Mouse (Mus musculus): ENCODE results near the gene Trim38. TPM values are rescaled to one million over a fixed set of nuclear protein-coding genes. Genes with fewer than 3 reads are reported as not detected.
A peak's percentile ranks its signal among the peaks of the same experiment; 100 is the strongest.
"Not testable (repeated sequence)": the region's sequence is repeated elsewhere in the genome, so short reads cannot be mapped to it uniquely, and the experiment has no call there.

Trim38 gene
- polyA plus RNA-seq, 1 experiment from 2014 or later, result 0.11 TPM

DNA sequence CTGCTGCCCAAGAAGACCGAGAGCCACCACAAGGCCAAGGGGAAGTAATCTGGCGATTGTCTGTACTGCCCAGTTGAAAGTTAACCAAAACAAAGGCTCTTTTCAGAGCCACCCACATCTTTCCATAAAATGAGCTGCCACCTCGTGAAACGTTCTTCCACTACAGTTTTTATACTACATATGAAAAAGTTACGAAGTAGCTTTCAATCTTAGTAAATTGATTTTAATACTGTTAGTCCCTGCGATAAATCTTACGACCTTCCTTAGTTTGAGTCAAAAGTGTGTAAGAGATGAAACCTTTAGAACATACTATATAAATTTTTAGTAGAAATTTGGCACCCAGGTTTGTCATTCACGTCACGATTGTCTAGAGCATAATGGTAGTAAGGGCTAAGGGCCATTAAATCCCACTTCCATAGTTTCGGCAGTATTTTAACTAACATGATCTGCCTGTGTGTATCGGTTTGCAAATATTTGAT, 18.2 kb upstream of the Trim38 start:
- peak; percentile 27 for ATAC-seq

DNA sequence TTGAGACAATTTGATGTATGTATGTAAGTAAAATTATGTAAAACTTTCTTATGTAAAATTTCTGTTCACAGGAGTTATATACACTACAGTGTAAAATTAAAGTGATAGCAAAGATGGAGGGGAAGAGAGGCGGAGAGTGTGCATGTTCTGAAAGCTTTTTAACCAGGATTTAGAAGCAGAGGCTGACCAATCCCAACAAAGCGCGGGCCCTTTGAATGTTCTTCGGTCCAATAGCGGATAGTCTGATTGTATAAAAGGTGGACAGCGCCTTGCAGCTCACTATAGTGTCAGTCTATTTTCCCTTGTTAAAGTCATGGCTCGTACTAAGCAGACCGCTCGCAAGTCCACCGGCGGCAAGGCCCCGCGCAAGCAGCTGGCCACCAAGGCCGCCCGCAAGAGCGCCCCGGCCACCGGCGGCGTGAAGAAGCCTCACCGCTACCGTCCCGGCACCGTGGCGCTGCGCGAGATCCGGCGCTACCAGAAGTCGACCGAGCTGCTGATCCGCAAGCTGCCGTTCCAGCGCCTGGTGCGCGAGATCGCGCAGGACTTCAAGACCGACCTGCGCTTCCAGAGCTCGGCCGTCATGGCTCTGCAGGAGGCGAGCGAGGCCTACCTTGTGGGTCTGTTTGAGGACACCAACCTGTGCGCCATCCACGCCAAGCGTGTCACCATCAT, 17.5 kb upstream of the Trim38 start, which contains the start of gene Hist1h3b:
Gene Hist1h3b, plus strand, starts transcription at position 201 of the 675 bp plus-strand sequence.
- peak; percentile 88 for ATAC-seq
- not testable (repeated sequence) for H3K36me3 ChIP-seq (ENCODE audit: control insufficient read depth, insufficient read depth, low read length); H3K4me1 ChIP-seq (ENCODE audit: control insufficient read depth, insufficient read depth, low read length); H3K27me3 ChIP-seq (replicated peaks; ENCODE audit: control insufficient read depth, insufficient read depth, low read length); H3K9me3 ChIP-seq (ENCODE audit: control insufficient read depth, low read length)
- H3K9ac ChIP-seq (ENCODE audit: low read depth, low read length), result peak within 1 kb of the TSS; percentile 66
- WGBS, result under 1% methylated on average over 14 of the region's 47 CpGs
- peak within 1 kb of the TSS; percentile 95 for H3K27ac ChIP-seq (ENCODE audit: low read length)
- peak within 1 kb of the TSS; percentile 48 for H3K4me3 ChIP-seq (ENCODE audit: low read length)
- H3K4me2 ChIP-seq (ENCODE audit: low read depth, low read length), result peak within 1 kb of the TSS; percentile 56

More for the DNA sequence above, 18.2 kb upstream of the Trim38 start:
- 2% methylated on average over 11 of the region's 11 CpGs for WGBS
- Histone ChIP-seq H3K36me3 (ENCODE audit: control insufficient read depth, insufficient read depth, low read length) (no peaks in the 10 kb centered on the region), H3K4me2 (ENCODE audit: low read depth, low read length) (peak overlapping the region; percentile 55), H3K27ac (ENCODE audit: low read length) (peak overlapping the region; percentile 95), H3K4me3 (ENCODE audit: low read length) (peak overlapping the region; percentile 48), H3K4me1 (ENCODE audit: control insufficient read depth, insufficient read depth, low read length) (peaks cover 7% of the 10 kb centered on the region; the same call in 1 of the 2 replicates), H3K9ac (ENCODE audit: low read depth, low read length) (peak overlapping the region; percentile 66), H3K27me3 (replicated peaks; ENCODE audit: control insufficient read depth, insufficient read depth, low read length) (no peaks in the 10 kb centered on the region), H3K9me3 (ENCODE audit: control insufficient read depth, low read length) (no peaks in the 10 kb centered on the region)

DNA sequence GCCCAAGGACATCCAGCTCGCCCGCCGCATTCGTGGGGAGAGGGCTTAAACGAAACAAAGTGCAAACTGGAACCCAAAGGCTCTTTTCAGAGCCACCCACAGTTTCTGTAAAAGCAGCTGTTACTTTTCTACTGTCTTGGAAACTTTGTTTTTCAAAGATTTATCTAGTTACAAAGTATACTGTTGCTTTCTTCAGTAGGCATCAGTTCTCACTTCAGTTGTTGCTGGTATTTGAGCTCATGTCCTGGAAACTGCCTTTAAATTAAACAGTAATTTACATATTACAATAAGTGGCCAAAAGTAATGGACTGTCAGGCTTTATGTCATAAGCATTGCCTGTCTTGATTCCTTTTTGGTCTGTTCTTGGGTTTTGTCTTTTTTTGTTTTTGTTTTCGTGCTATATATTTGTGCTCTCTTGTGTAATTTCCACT, 17.0 kb upstream of the Trim38 start:
- ATAC-seq, result no peak
- Histone ChIP-seq H3K9ac (ENCODE audit: low read depth, low read length) (peak overlapping the region; percentile 54), H3K9me3 (ENCODE audit: control insufficient read depth, low read length) (no peaks in the 10 kb centered on the region), H3K4me2 (ENCODE audit: low read depth, low read length) (peak overlapping the region; percentile 56), H3K4me3 (ENCODE audit: low read length) (peak overlapping the region; percentile 41), H3K36me3 (ENCODE audit: control insufficient read depth, insufficient read depth, low read length) (no peaks in the 10 kb centered on the region), H3K27ac (ENCODE audit: low read length) (peak overlapping the region; percentile 61; the same call in 1 of the 2 replicates), H3K27me3 (replicated peaks; ENCODE audit: control insufficient read depth, insufficient read depth, low read length) (no peaks in the 10 kb centered on the region), H3K4me1 (ENCODE audit: control insufficient read depth, insufficient read depth, low read length) (peaks cover 8% of the 10 kb centered on the region; the same call in 1 of the 2 replicates)
- WGBS, result 4% methylated on average over 6 of the region's 6 CpGs

DNA sequence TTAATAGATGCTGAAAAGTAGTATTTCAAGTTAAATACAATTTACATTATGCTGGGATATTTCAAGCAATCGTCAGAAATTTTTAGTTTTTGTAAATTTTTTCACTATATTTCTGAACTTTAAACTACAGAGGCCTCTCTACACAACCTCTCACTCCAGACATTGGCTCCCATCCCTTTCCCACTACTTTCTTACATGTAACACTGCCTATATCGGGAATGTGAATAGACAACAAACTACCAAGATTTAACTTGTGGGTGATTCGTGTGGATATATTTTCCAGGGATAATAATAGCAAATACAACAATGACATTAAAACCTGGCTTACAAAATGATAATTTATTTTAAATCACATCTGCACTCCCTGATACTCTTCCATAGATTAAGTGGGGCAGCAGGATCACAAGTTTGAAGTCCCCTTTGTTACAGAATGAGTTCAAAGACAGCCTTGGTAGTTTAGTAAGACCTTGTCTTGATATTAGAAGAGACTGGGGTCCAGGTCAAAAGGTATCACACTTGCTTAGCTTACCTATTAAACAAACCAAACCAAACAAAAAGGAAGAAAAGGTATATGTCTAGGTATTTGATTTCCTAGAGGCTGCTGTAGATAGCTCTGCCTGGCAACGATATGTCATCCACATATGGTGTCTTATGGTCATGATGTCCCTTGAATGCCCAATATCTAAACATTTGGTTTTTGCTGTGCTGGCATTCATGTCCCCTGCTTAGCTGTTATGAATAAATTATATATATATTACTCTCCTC, 16.2 kb upstream of the Trim38 start:
- H3K4me2 ChIP-seq (ENCODE audit: low read depth, low read length), result no peak overlapping the region; the same call in 1 of the 2 replicates
- no peak overlapping the region for H3K9ac ChIP-seq (ENCODE audit: low read depth, low read length)
- H3K9me3 ChIP-seq (ENCODE audit: control insufficient read depth, low read length), result no peaks in the 10 kb centered on the region
- no peaks in the 10 kb centered on the region for H3K36me3 ChIP-seq (ENCODE audit: control insufficient read depth, insufficient read depth, low read length)
- WGBS, result 57% methylated on average over 4 of the region's 4 CpGs
- no peak overlapping the region for H3K27ac ChIP-seq (ENCODE audit: low read length)
- no peak for ATAC-seq
- no peaks in the 10 kb centered on the region for H3K27me3 ChIP-seq (replicated peaks; ENCODE audit: control insufficient read depth, insufficient read depth, low read length)
- 0 out of 2 replicates have a peak, but pooled peaks cover 3% of the 10 kb centered on the region for H3K4me1 ChIP-seq (ENCODE audit: control insufficient read depth, insufficient read depth, low read length)
- H3K4me3 ChIP-seq (ENCODE audit: low read length), result no peak overlapping the region

DNA sequence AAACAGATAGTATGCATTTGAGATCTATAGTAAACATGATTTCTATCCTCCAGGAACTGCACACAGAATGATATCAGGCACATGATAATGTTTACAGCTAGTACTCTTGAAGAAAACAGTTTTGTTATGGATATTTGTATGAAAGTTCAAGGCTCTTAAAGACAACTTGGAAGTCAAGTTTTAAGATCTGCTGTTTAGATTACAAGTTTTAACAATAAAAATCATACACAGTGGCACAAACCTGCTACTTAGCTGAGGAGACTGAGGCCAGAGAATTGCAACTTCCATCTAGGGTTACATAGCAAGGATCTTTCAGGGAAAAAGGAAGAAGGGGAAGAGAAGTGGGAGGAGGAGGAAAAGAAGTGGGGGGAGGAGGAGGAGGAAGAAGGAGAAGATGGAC, 14.7 kb upstream of the Trim38 start:
- Histone ChIP-seq H3K36me3 (ENCODE audit: control insufficient read depth, insufficient read depth, low read length) (no peaks in the 10 kb centered on the region), H3K27me3 (replicated peaks; ENCODE audit: control insufficient read depth, insufficient read depth, low read length) (no peaks in the 10 kb centered on the region), H3K9me3 (ENCODE audit: control insufficient read depth, low read length) (no peaks in the 10 kb centered on the region), H3K27ac (ENCODE audit: low read length) (no peak overlapping the region), H3K4me1 (ENCODE audit: control insufficient read depth, insufficient read depth, low read length) (0 out of 2 replicates have a peak, but pooled peaks cover 7% of the 10 kb centered on the region), H3K4me3 (ENCODE audit: low read length) (no peak overlapping the region), H3K4me2 (ENCODE audit: low read depth, low read length) (no peak overlapping the region), H3K9ac (ENCODE audit: low read depth, low read length) (no peak overlapping the region)
- ATAC-seq, result no peak

DNA sequence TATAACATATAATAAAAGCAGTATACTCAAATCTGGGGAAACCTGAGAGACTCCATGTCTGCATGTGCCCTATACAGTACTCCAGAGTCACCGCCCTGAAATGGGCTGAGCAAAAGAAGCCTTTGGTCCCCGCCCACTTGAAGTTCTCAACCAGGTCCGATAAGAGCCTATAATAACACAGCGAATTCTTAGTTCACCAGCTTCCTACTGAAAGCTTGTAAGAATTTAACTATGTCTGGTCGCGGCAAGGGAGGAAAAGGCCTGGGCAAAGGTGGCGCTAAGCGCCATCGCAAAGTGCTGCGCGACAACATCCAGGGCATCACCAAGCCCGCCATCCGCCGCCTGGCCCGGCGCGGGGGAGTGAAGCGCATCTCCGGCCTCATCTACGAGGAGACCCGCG, 12.9 kb upstream of the Trim38 start, which contains the start of gene Hist1h4b:
Gene Hist1h4b, plus strand, starts transcription at position 224 of the 400 bp plus-strand sequence.
- peak within 1 kb of the TSS; percentile 46 for H3K4me3 ChIP-seq (ENCODE audit: low read length)
- peak; percentile 78 for ATAC-seq
- H3K9ac ChIP-seq (ENCODE audit: low read depth, low read length), result peak within 1 kb of the TSS; percentile 68
- H3K27ac ChIP-seq (ENCODE audit: low read length), result peak within 1 kb of the TSS; percentile 92
- H3K4me1 ChIP-seq (ENCODE audit: control insufficient read depth, insufficient read depth, low read length), result 0 out of 2 replicates have a peak, but pooled peaks cover 12% of the 10 kb centered on the region
- H3K27me3 ChIP-seq (replicated peaks; ENCODE audit: control insufficient read depth, insufficient read depth, low read length), result no peaks in the 10 kb centered on the region
- H3K36me3 ChIP-seq (ENCODE audit: control insufficient read depth, insufficient read depth, low read length), result no peaks in the 10 kb centered on the region
- 1% methylated on average over 12 of the region's 22 CpGs for WGBS
- peak within 1 kb of the TSS; percentile 67 for H3K4me2 ChIP-seq (ENCODE audit: low read depth, low read length)
- H3K9me3 ChIP-seq (ENCODE audit: control insufficient read depth, low read length), result no peaks in the 10 kb centered on the region

DNA sequence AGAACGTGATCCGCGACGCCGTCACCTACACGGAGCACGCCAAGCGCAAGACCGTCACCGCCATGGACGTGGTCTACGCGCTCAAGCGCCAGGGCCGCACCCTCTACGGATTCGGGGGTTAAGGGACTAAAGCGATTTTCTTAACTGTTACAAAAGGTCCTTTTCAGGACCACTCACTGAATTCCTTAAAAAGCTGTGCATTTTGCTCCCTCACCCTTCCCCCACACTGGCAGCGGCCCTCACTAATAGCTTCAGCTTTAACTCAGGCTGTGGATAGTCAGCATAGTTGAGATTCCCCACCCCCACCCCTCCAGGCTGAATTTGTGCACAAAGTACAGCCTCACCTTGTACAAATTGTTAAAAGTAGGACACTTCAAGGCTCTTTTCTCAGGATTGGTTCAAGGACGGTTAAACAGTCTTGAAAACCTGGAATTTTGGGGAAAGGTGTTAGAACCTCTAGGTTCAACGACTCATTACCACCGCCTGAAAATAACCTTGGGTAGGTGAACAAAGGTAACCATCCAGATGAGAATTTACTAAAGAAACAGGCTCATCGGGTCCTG, 12.4 kb upstream of the Trim38 start:
- peak overlapping the region; percentile 92 for H3K27ac ChIP-seq (ENCODE audit: low read length)
- ATAC-seq, result peak; percentile 6; the same call in 1 of the 2 replicates
- peak overlapping the region; percentile 68 for H3K9ac ChIP-seq (ENCODE audit: low read depth, low read length)
- no peaks in the 10 kb centered on the region for H3K36me3 ChIP-seq (ENCODE audit: control insufficient read depth, insufficient read depth, low read length)
- 0 out of 2 replicates have a peak, but pooled peaks cover 12% of the 10 kb centered on the region for H3K4me1 ChIP-seq (ENCODE audit: control insufficient read depth, insufficient read depth, low read length)
- under 1% methylated on average over 18 of the region's 23 CpGs for WGBS
- H3K27me3 ChIP-seq (replicated peaks; ENCODE audit: control insufficient read depth, insufficient read depth, low read length), result no peaks in the 10 kb centered on the region
- peak overlapping the region; percentile 67 for H3K4me2 ChIP-seq (ENCODE audit: low read depth, low read length)
- H3K9me3 ChIP-seq (ENCODE audit: control insufficient read depth, low read length), result no peaks in the 10 kb centered on the region
- peak overlapping the region; percentile 46 for H3K4me3 ChIP-seq (ENCODE audit: low read length)

DNA sequence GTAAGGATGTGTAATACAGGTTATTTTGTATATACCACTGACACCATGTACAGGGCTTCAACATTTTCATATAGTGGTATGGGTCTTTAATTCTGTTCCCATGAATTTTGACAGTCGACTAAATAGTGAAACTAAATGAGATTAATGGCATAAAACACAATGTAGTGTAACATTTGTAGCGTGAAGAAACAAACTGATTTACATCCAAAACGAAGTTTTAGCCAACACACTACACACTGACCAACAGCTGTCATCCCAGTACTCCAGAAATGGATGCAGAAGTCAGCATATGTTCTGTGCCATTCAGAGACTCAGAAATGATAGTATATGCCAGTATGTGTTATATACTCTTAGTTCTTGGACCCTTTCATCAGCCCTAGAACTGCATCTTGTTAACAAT, 11.8 kb upstream of the Trim38 start:
- Histone ChIP-seq H3K27ac (ENCODE audit: low read length) (no peak overlapping the region), H3K4me1 (ENCODE audit: control insufficient read depth, insufficient read depth, low read length) (0 out of 2 replicates have a peak, but pooled peaks cover 12% of the 10 kb centered on the region), H3K27me3 (replicated peaks; ENCODE audit: control insufficient read depth, insufficient read depth, low read length) (no peaks in the 10 kb centered on the region), H3K4me3 (ENCODE audit: low read length) (no peak overlapping the region), H3K9me3 (ENCODE audit: control insufficient read depth, low read length) (no peaks in the 10 kb centered on the region), H3K36me3 (ENCODE audit: control insufficient read depth, insufficient read depth, low read length) (no peaks in the 10 kb centered on the region), H3K4me2 (ENCODE audit: low read depth, low read length) (no peak overlapping the region), H3K9ac (ENCODE audit: low read depth, low read length) (no peak overlapping the region)
- 44% methylated on average over 3 of the region's 3 CpGs for WGBS
- ATAC-seq, result no peak

DNA sequence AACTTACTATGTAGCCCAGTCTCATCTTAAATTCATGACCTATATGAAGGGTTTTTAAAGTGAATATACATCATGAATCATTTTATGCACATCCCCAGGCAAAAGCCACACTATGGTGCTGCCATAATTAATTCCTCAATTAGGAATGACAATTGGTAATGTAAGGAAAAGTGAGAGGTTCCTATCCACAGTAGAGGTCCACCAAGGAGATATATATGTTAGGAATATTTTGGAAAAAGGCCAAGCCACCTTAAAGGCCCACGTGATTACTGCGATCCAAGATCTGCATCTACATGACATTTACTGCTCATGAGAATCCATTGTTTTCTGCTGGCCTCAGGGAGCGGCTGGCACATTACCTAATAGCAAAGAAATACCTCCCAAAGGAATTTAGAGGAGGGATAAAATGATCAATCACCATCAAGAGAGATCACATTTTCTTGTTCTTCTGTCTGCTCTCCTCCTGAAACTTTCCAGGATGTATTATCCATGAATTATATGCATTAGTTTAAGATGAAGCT, 10.4 kb upstream of the Trim38 start:
- no peaks in the 10 kb centered on the region for H3K36me3 ChIP-seq (ENCODE audit: control insufficient read depth, insufficient read depth, low read length)
- H3K4me3 ChIP-seq (ENCODE audit: low read length), result no peak overlapping the region
- peaks cover 21% of the 10 kb centered on the region for H3K4me1 ChIP-seq (ENCODE audit: control insufficient read depth, insufficient read depth, low read length)
- no peaks in the 10 kb centered on the region for H3K9me3 ChIP-seq (ENCODE audit: control insufficient read depth, low read length)
- H3K27ac ChIP-seq (ENCODE audit: low read length), result no peak overlapping the region
- no peak for ATAC-seq
- WGBS, result 82% methylated on average over 3 of the region's 3 CpGs
- no peaks in the 10 kb centered on the region for H3K27me3 ChIP-seq (replicated peaks; ENCODE audit: control insufficient read depth, insufficient read depth, low read length)
- no peak overlapping the region for H3K4me2 ChIP-seq (ENCODE audit: low read depth, low read length)
- H3K9ac ChIP-seq (ENCODE audit: low read depth, low read length), result no peak overlapping the region

Data from intestine, embryonic 16.5 days (tissue).